Mouse (Mus musculus) heart, adult 18-20 months (tissue): ENCODE data around the gene Tcp11. TPM values are rescaled to one million over a fixed set of nuclear protein-coding genes. Genes with fewer than 3 reads are reported as not detected.

Source experiments
- DNase-seq, 2 experiments: peaks; one replicate each; pipeline ENCODE4 v3.0.0; 2021 to 2022; ENCODE audit warnings: mixed read lengths in 1 of 2
- long read RNA-seq, 2 experiments: library from polyadenylated mRNA; stranded (forward); transcript quantifications; one replicate each; pipeline ENCODE4 v2.0.0; 2021
- total RNA-seq, 2 experiments: library from RNA; stranded (reverse); gene quantifications; 2 replicates each; pipeline ENCODE4 v1.2.3; 2021

Gene Tcp11
- total RNA-seq = under 1 TPM in 1 of 2 experiments, not detected in 1; 0.33 TPM
- long read RNA-seq, experiment 1 = 0 reads
- long read RNA-seq, experiment 2 = 0 reads

DNA sequence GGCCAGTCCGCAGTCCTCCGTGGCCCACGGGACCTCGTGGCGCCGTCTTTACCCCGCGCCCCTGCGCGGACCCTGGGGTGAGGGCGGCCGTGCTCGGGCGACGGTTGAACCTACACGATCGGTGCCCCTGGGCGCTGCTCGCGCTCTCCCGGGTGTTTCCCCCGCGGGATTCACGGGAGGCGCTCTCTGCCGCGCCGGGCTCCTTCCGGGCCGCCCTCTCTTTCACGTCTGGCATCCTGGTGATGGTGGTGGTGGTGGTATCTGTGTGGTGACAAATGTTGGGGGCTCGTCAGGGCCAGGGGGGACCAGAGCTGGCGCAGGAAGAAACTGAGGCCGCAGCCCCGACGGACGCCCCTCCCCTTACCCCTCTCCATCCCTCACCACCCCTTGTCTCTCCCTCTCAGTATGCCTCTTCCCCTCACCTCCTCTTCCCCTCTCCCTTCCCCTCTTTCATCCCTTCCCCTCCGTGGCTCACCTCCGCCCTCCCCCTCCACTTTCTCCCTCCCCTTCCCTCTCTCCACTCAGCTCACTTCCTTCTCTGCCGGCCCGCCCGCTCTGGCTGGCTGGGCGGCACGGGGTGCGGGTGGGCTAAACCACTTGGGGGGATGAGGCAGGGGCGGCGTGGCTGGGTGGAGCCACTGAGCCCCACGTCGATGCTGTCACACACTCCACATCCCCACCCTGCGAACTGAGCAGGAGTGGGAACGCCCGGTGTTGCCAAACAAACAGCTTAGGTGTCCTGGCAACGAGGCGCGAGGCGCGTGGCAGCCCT lies at the start of gene Tcp11:
Tcp11 (minus strand) TSS at position 595 of the 772 bp plus-strand sequence.
- DNase-seq = peak in 1 of 2 experiments; percentile 40

GRCm38 (mm10) chr17:28129796-28130195 lies 49.4 kb upstream of the Tcp11 start:
- no peak for DNase-seq

DNA sequence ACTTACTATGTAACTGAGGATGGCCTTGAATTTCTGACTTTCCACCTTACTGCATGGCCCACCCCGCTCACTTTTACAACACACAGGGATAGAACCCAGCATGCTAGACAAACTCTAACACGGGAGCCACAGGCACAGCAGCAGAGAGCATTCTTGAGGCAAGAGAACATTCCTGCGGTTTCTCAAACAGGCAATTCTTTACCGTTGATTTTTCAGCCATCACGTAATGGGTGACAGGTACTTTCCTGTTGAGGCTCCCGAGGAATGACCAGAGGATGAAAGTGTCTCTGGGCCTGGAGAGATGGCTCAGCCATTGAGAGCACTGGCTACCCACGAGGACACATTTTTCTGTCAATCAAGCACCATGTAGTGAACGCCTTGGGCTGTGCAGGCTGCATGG lies 43.9 kb upstream of the Tcp11 start:
- DNase-seq = no peak

GRCm38 (mm10) chr17:28123627-28124026 lies 43.2 kb upstream of the Tcp11 start:
- DNase-seq = no peak

DNA sequence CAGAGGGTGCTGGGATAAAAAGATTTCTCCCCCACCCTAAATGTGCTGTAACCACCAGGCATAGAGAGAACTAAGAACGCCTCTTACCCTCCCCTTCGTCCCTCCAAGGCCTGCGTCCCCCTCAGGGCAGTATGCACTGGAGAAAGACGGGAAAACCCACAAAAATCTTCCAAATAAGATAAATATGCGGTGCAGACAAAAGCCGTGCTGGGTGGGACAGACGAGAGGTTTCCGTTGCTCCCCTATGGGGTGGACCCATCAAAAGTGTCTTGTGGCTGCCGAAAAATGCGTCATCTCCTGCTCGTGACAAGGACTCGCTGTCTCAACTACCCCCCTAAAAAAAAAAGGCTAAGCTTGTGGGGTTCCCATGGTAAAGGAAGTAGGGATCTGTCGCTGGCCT lies 42.5 kb upstream of the Tcp11 start:
- DNase-seq = no peak

GRCm38 (mm10) chr17:28120460-28120859 lies 40.0 kb upstream of the Tcp11 start:
- DNase-seq = no peak

DNA sequence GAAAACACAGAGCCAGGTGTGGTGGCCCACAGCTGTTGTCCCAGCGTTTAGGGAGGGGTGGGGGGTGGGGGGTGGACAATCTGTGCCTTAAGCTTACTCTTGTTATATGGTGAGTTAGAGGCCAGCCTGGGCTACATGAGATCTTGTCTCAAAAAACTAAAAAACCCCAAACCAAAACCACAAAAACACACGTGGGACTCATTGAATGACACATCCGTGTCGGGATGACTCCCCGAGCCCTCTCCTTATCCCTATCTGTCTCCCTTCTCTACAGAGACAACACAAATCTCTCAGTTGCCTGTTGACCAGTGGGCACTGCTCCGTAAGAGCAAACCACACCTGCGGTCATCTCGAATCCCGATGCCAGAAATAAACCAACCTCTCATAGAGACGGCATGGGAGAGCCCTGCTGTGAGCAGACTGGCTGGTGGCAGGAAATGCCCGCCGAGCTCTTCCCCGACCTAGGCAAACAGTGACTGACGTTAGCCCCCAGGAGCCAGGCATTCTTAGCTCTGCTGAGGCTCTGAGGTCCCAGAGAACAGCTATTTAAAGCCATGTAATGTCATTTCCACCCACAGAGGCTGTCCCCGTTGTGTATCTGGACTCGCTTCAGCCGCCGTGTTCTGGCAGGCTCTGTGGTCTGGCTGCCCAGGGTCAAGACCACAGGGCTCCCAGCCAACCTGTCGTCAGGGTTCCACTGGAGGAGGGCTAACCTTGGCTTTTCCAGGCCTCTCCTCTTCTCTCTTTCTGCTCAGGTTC lies 37.2 kb upstream of the Tcp11 start:
- DNase-seq = peak; percentile 60 to 73

- no peak for DNase-seq
Observed at GRCm38 (mm10) chr17:28116335-28116734, 35.9 kb upstream of the Tcp11 start.

DNA sequence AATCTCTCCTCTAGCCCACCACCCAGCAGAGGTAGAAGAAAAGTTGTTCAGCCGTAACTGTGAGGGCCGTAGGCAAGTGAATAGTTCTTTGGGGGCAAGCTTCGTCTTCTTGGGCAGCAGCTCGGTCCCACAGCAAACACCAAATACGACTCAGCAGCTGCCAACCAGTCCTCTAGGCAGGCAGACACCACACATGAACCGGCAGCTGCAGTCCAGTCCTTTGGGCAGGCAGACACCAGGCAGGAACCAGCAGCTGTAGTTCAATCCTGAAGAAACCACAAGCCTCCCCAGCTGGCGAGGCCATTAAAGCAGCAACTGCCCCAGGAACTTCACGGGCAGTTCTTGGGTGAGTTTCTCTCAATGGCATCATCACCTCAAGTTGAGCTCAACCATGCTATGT lies 31.8 kb upstream of the Tcp11 start:
- no peak for DNase-seq

DNA sequence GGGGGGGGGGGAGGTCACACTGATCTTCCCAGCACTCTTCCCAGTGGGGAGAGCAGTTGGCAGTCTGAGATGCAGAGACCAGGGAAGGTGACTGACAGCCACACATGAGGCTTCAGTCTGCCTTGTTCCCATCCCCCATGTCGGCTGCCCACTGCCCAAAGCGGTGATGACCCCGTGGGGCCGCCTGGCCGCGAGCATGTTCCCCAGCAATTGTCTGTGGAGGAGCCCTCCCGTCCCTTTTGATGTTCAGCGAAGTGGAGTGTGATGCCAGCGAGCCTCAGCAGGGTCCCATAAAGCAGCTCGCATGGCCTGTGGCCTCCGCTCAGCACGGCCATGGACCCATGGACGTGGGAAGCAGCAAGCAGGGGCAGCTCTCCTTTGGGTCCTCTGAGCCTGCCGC lies 26.8 kb upstream of the Tcp11 start:
- no peak for DNase-seq

DNA sequence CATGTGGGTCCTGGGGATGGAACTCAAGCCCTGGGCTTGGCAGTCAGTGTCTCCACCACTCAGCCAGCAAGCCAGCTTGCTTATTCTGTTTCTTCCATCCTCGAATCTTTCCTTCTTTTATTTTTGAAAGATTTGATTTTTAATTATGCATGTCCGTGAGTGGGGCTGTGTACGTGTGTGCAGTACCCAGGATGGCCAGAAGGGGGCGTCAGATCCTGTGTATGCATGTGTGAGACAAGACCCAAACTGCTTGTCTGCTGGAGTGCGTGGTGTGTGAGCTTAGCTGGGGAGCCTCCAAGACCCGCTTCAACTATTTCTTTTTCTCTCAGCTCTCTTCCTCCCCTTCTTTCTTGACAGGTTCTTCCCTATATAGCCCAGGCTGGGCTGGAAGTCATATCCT lies 25.9 kb upstream of the Tcp11 start:
- no peak for DNase-seq

- DNase-seq = no peak
Observed at GRCm38 (mm10) chr17:28104416-28104815, 24.0 kb upstream of the Tcp11 start.

DNA sequence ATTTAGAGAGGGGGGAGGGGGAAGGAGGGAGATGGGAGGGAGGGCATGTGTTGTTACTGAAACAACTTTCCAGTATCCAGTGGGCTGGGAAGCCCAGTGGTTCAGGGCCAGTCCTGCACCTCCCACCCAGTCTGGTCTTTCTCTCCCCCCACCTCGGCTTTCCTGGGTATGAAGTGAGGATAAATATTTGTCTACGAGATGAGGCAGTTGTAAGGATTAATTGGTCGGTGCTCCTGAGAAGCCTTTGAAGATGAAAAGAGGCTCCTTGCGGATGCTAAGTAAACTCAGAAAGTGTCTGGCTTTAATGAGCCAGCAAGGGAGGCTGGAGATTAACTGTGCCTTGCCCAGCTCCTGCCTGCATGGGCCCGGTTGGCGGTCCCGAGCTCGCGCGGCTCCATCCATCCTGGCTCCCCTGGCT lies 21.5 kb upstream of the Tcp11 start:
- no peak for DNase-seq

- DNase-seq = no peak
Observed at GRCm38 (mm10) chr17:28101284-28101887, 20.9 kb upstream of the Tcp11 start.

DNA sequence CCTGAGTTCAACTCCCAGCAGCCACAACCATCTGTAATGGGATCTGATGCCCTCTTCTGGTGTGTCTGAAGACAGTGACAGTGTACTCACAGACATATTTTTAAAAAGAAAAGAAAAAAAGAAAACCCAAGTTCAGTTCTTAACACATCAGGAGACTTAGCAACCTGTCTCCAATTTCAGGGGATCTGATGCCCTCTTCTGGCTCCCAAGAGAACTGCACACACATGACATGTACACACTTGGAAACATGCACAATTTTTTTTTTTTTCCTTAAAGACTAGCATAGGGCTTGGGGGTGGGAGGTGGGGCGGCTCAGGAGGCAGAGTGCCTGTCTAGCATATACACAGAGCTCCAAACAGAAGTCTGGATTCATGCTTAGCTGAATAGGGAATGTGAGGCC lies 20.2 kb upstream of the Tcp11 start:
- no peak for DNase-seq

- no peak for DNase-seq
Observed at GRCm38 (mm10) chr17:28099086-28099485, 18.6 kb upstream of the Tcp11 start.

GRCm38 (mm10) chr17:28097308-28097707 lies 16.9 kb upstream of the Tcp11 start:
- DNase-seq = no peak

- no peak for DNase-seq
Observed at GRCm38 (mm10) chr17:28096418-28096817, 16.0 kb upstream of the Tcp11 start.

DNA sequence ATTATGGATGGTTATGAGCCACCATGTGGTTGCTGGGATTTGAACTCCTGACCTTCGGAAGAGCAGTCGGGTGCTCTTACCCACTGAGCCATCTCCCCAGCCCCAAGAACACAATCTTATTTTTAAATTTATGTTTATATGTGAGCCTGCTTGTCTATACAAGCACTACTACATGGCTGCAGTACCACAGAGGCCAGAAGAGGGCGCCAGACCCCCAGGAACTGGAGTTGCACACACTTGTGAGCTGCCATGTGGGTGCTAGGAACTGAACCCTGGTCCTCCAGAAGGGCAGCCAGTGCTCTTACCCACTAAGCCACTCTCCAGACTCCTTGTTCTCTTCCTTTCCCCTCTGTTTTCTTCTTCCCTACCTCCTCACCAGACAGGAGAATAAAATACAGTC lies 13.4 kb upstream of the Tcp11 start:
- no peak for DNase-seq

GRCm38 (mm10) chr17:28092297-28092696 lies 11.9 kb upstream of the Tcp11 start:
- DNase-seq = no peak

- no peak for DNase-seq
Observed at GRCm38 (mm10) chr17:28088718-28089117, 8.3 kb upstream of the Tcp11 start.

GRCm38 (mm10) chr17:28087430-28087829 lies 7.0 kb upstream of the Tcp11 start:
- no peak for DNase-seq

- DNase-seq = peak; percentile 90 to 93
Observed at GRCm38 (mm10) chr17:28084964-28085363, 4.5 kb upstream of the Tcp11 start.
